Mouse (Mus musculus): ENCODE data around the gene Vmn1r3.
"Not testable (repeated sequence)": the region's sequence is repeated elsewhere in the genome, so short reads cannot be mapped to it uniquely, and the experiment has no call there.

The Vmn1r3 gene

GRCm38 (mm10) chr4:3176195-3176594, 9.0 kb downstream of the Vmn1r3 start:
- H3K27me3 ChIP-seq (ENCODE audit: control insufficient read depth, insufficient read depth, low read length, poor library complexity, severe bottlenecking); DNase-seq (ENCODE audit: low read depth, low spot score); H3K36me3 ChIP-seq (ENCODE audit: control insufficient read depth, insufficient read depth, low read length, poor library complexity, severe bottlenecking): not testable (repeated sequence)

DNA sequence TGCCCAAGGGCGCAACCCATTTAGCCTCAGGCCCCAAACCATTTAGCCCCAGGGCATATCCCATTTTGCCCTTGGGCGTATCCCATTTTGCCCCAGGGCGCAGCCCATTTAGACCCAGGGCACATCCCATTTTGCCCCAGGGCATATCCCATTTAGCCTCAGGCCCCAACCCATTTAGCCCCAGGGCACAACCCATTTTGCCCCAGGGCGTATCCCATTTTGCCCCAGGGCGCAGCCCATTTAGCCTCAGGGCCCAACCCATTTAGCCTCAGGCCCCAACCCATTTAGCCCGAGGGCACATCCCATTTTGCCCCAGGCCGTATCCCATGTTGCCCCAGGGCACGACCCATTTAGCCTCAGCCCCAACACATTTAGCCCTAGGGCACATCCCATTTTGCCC, 9.4 kb downstream of the Vmn1r3 start:
- DNase-seq (ENCODE audit: low read depth, low spot score); H3K36me3 ChIP-seq (ENCODE audit: control insufficient read depth, insufficient read depth, low read length, poor library complexity, severe bottlenecking); H3K27me3 ChIP-seq (ENCODE audit: control insufficient read depth, insufficient read depth, low read length, poor library complexity, severe bottlenecking): not testable (repeated sequence)

DNA sequence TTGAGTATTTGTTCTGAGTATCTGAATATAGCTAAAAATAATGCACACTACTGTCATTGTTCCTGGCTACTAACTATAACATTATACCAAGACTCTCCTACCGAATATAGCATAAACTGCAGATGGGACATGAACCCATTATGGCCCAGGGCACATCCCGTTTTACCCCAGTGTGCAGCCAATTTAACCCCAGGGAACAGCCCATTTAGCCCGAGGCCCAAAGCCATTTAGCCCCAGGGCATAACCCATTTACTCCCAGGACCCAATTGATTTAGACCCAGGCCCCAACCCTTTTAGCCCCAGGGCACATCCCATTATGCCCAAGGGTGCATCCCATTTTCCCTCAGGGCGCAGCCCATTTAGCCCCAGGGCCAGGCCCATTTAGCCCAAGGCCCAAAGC, 10.6 kb downstream of the Vmn1r3 start:
- not testable (repeated sequence) for H3K36me3 ChIP-seq (ENCODE audit: control insufficient read depth, insufficient read depth, low read length, poor library complexity, severe bottlenecking); DNase-seq (ENCODE audit: low read depth, low spot score); H3K27me3 ChIP-seq (ENCODE audit: control insufficient read depth, insufficient read depth, low read length, poor library complexity, severe bottlenecking)

- not testable (repeated sequence) for DNase-seq (ENCODE audit: low read depth, low spot score); H3K36me3 ChIP-seq (ENCODE audit: control insufficient read depth, insufficient read depth, low read length, poor library complexity, severe bottlenecking)
Measured at GRCm38 (mm10) chr4:3167020-3167419, 18.1 kb downstream of the Vmn1r3 start, which contains the start of gene Vmn1r2. Gene Vmn1r2 (plus strand): TSS chr4:3167320.

DNA sequence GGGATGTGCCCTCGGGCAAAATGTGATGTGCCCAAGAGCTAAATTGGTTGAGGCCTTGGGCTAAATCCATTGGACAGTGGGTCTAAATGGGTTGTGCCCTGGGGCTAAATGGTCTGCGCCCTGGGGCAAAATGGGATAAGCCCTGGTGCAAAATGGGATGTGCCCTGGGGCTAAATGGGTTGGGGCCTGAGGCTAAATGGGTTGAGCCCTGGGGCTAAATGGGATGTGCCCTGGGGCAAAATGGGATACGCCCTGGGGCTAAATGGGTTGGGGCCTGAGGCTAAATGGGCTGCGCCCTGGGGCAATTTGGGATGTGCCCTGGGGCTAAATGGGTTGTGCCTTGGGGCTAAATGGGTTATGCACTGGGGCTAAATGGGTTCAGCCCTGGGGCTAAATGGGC, 20.1 kb downstream of the Vmn1r3 start:
- no peaks in the 10 kb centered on the region for H3K36me3 ChIP-seq (ENCODE audit: control insufficient read depth, insufficient read depth, low read length, poor library complexity, severe bottlenecking)
- DNase-seq (ENCODE audit: low read depth, low spot score): no peak
- no peaks in the 10 kb centered on the region for H3K27me3 ChIP-seq (ENCODE audit: control insufficient read depth, insufficient read depth, low read length, poor library complexity, severe bottlenecking)

More at GRCm38 (mm10) chr4:3167020-3167419, 18.1 kb downstream of the Vmn1r3 start, which contains the start of gene Vmn1r2:
- H3K27me3 ChIP-seq (ENCODE audit: control insufficient read depth, insufficient read depth, low read length, poor library complexity, severe bottlenecking): not testable (repeated sequence)

GRCm38 (mm10) chr4:3164429-3164828, 20.7 kb downstream of the Vmn1r3 start:
- DNase-seq (ENCODE audit: low read depth, low spot score): not testable (repeated sequence)

DNA sequence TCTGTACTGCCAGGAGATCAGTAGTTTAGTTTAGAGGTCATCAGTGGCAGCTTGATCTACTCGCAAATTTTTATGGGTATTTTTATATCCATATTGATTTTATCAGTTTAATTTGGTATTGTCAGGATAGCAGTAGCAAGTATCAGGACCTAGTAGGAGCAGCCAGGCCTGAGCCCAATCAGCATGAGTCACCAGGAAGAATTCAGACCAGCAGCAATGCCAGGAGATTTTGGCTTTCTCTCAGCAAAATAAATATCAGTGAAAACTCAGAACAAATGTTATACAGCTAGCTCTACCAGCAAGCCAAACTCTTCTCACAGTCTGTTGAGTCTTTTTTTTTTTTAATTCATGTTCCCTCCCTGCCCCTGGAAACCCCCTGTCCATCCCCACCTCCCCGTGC, 31.8 kb downstream of the Vmn1r3 start:
- H3K27me3 ChIP-seq (ENCODE audit: control insufficient read depth, insufficient read depth, low read length, poor library complexity, severe bottlenecking); DNase-seq (ENCODE audit: low read depth, low spot score); H3K36me3 ChIP-seq (ENCODE audit: control insufficient read depth, insufficient read depth, low read length, poor library complexity, severe bottlenecking): not testable (repeated sequence)

More at GRCm38 (mm10) chr4:3164429-3164828, 20.7 kb downstream of the Vmn1r3 start:
- H3K36me3 ChIP-seq (ENCODE audit: control insufficient read depth, insufficient read depth, low read length, poor library complexity, severe bottlenecking); H3K27me3 ChIP-seq (ENCODE audit: control insufficient read depth, insufficient read depth, low read length, poor library complexity, severe bottlenecking): not testable (repeated sequence)

GRCm38 (mm10) chr4:3147926-3148325, 37.2 kb downstream of the Vmn1r3 start:
- not testable (repeated sequence) for H3K36me3 ChIP-seq (ENCODE audit: control insufficient read depth, insufficient read depth, low read length, poor library complexity, severe bottlenecking); H3K27me3 ChIP-seq (ENCODE audit: control insufficient read depth, insufficient read depth, low read length, poor library complexity, severe bottlenecking); DNase-seq (ENCODE audit: low read depth, low spot score)
